Mouse (Mus musculus) midbrain, embryonic 12.5 days (tissue): Measurements from ENCODE around the gene Hist1h2bg. TPM values are rescaled to one million over a fixed set of nuclear protein-coding genes. Genes with fewer than 3 reads are reported as not detected.

ENCODE experiments used
- ATAC-seq: fragments of 200-750 bp; cut with Nextera tagmentation; 2 replicates; pipeline ENCODE4 v1.8.0; 2017; ENCODE audit warnings: low read depth, moderate TSS enrichment, moderate library complexity; ENCODE audit not compliant: low FRiP score
- H3K27ac ChIP-seq: fragments of 300-500 bp; sonication (generic); replicated peaks from 2 replicates; pipeline ENCODE4 v1.5.1; 2016; ENCODE audit warnings: mild to moderate bottlenecking
- H3K27me3 ChIP-seq: fragments of 300-500 bp; sonication (generic); 2 replicates; pipeline ENCODE4 v1.6.1; 2016; ENCODE audit warnings: mild to moderate bottlenecking
- H3K36me3 ChIP-seq: fragments of 300-500 bp; sonication (generic); 2 replicates; pipeline ENCODE4 v1.6.1; 2016
- H3K4me1 ChIP-seq: fragments of 300-500 bp; sonication (generic); 2 replicates; pipeline ENCODE4 v1.6.1; 2016
- H3K4me2 ChIP-seq: fragments of 300-500 bp; sonication (generic); replicated peaks from 2 replicates; pipeline ENCODE4 v1.6.1; 2016; ENCODE audit warnings: mild to moderate bottlenecking, moderate library complexity
- H3K4me3 ChIP-seq: fragments of 300-500 bp; sonication (generic); 2 replicates; pipeline ENCODE4 v1.5.1; 2016; ENCODE audit warnings: mild to moderate bottlenecking
- H3K9ac ChIP-seq: fragments of 300-500 bp; sonication (generic); replicated peaks from 2 replicates; pipeline ENCODE4 v1.6.1; 2016; ENCODE audit warnings: mild to moderate bottlenecking, moderate library complexity
- H3K9me3 ChIP-seq: fragments of 300-500 bp; sonication (generic); 2 replicates; pipeline ENCODE4 v1.6.1; 2016; ENCODE audit warnings: mild to moderate bottlenecking
- WGBS: fragments of 180-500 bp; shearing (Covaris S2); methylation state at CpG from one replicate; pipeline ENCODE4 v1.1.7; 2016; 5-methylcytosine and 5-hydroxymethylcytosine counted together
- polyA plus RNA-seq: library from polyadenylated mRNA; unstranded; fragments of >200 nt; fragmentation: Nextera tagmentation; extraction: Ambion mirVana; gene quantifications from 2 replicates; pipeline ENCODE4 v1.2.1, GENCODE M21; 2016

Hist1h2bg gene
- polyA plus RNA-seq, 1 experiment from 2014 or later: 13.0 TPM

DNA sequence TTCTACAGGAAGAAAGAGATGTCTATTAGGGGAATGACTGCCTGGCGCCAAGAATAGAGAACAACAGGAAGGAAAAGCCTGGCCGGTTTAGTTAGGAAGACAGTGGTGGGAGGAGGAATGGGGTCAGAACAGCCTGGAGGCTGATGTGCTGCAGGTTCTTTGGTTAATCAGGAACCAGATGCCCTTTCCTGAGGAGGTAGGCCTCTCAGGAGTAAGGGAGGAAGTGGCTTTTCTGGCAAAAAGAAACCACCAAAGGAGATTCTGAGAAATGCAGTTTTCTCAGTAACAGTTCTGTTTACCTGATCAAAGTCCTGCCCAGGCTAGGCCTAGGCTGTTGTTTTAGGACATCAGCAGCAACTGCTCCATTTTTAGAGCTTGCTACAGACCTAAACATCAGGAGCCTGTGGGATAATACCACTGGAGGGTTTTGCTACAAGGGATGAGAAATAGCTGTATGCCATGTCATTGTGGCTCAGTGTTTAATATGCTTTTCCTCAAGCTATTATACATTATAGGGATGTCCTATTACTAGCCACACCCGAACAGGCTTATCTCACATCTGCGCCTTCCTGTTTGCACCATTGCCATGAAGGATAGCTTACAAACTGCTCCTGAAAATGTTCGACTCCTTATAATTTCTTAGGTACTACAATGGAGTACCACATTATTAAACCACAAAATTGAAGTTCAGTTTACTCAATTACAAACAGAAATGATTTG, 22.0 kb downstream of the Hist1h2bg start:
- no peaks in the 10 kb centered on the region for H3K9me3 ChIP-seq

DNA sequence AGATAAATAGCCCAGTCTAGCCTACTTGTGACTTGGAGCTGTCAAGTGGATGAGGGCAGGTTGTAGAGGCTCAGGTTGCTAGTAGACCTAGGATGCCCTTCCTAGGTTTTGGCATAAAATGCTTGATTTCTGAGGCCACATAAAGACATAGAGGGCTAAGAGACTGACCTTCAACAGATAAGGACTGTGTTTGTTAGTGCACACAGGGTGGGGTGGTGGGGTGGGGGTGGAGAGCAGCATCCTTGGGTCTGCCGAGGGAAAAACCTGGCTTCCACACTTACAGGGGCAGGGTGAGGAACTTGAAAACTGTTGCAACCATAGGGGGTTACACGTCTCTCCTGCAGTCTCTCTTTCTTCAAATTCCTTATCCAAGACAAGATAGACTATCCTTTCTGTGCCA, 24.0 kb downstream of the Hist1h2bg start:
- H3K9ac ChIP-seq: no peak overlapping the region
- H3K9me3 ChIP-seq: no peaks in the 10 kb centered on the region
- no peak overlapping the region for H3K4me2 ChIP-seq
- no peaks in the 10 kb centered on the region for H3K27me3 ChIP-seq
- H3K27ac ChIP-seq: no peak overlapping the region
- WGBS: 79% methylated on average over 2 of the region's 2 CpGs
- no peak for ATAC-seq
- no peak overlapping the region for H3K4me3 ChIP-seq
- H3K36me3 ChIP-seq: no peaks in the 10 kb centered on the region
- no peaks in the 10 kb centered on the region for H3K4me1 ChIP-seq

More for the DNA sequence above, 22.0 kb downstream of the Hist1h2bg start:
- no peak for ATAC-seq
- WGBS: 87% methylated on average over 5 of the region's 5 CpGs
- Histone ChIP-seq H3K27me3 (no peaks in the 10 kb centered on the region), H3K9ac (no peak overlapping the region), H3K4me2 (no peak overlapping the region), H3K36me3 (no peaks in the 10 kb centered on the region), H3K4me3 (no peak overlapping the region), H3K27ac (no peak overlapping the region), H3K4me1 (no peaks in the 10 kb centered on the region)

DNA sequence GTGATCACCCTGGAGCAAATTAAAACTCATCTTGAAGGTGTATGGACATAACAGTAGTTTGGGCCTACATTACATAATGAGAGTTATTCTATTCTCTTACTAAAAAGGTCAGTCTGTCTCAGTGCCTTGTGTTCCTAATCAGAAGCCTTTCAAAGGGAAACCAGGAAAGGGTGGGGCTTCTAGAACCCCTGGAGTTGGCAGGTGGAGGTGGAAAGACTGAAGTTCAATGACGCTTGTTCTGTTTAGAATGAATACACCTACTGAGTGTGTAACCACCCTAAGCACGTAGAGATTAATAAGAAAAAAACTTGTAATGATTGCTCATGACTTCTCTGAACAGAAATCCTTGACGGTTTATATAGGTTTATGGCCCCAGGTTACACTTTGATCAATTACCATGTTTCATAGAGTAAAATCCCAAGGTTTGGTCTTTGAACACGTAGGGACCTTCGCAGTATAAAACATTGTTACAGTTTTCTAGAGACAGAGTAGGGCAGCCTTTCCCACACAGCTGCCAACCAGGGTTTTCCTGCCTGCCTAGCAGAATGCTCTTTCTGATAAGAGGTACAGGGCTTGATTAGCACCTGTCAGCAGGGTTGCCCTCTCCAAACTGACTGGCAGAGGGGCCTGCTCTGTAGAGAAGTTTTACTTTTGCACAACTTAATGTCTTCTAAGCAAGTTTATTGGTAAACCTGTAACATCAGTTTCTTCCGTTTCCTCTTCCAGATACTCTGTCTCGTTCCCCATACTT, 24.6 kb downstream of the Hist1h2bg start:
- Histone ChIP-seq H3K36me3 (no peaks in the 10 kb centered on the region), H3K9me3 (no peaks in the 10 kb centered on the region), H3K4me3 (no peak overlapping the region), H3K27ac (no peak overlapping the region), H3K4me1 (no peaks in the 10 kb centered on the region), H3K9ac (no peak overlapping the region), H3K27me3 (no peaks in the 10 kb centered on the region), H3K4me2 (no peak overlapping the region)
- ATAC-seq: no peak
- WGBS: 87% methylated on average over 7 of the region's 7 CpGs

DNA sequence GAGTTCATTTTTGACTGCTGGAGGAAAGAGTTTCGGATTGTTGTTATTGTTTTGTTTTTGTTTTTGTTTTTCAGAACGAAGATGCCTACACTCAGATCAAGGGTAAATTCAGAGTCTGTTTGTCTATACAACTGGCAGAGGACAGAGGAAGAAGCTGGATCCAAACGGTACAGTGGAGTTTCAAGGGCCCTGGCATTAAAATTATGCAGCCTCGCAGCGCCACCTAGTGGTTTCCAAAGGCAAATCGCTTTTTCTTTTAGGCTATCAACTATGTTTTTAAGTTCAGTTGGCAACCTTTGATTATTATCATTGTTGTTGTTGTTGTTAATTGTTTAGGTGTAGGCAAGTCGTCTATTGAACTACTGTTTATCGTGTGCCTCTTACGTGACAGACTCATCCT, 26.8 kb downstream of the Hist1h2bg start:
- Histone ChIP-seq H3K27ac (no peak overlapping the region), H3K4me3 (no peak overlapping the region), H3K4me2 (no peak overlapping the region), H3K27me3 (no peaks in the 10 kb centered on the region), H3K9ac (no peak overlapping the region; the same call in 1 of the 2 replicates), H3K9me3 (no peaks in the 10 kb centered on the region), H3K4me1 (no peaks in the 10 kb centered on the region), H3K36me3 (no peaks in the 10 kb centered on the region)
- ATAC-seq: no peak
- 8% methylated on average over 9 of the region's 9 CpGs for WGBS

DNA sequence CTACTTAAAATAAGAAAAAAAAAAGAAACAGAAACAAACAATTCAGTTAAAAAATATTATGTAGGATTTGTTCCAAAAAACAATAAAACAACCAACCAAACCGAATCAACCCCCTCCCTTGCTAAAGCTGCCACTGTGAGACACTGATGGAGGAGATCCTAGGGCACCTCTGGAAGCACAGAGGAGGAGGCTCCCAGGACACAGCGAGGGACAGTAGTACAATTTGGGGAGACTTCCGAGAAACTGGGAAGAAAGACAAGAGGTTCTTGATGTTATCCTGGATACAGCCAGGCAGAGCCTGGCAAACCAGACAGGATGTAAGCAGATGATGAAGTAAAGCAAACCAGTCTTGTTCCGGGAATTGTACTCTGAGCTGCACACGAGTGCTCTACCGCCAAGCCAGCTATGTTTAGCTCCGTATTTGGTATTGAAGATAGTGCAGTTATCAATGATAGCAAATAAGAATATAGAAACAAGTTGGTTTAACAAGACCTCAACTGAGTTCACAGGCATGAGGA, 32.0 kb downstream of the Hist1h2bg start:
- Histone ChIP-seq H3K9ac (no peak overlapping the region), H3K27me3 (no peaks in the 10 kb centered on the region), H3K9me3 (no peaks in the 10 kb centered on the region), H3K4me3 (no peak overlapping the region), H3K4me1 (no peaks in the 10 kb centered on the region), H3K4me2 (no peak overlapping the region), H3K27ac (no peak overlapping the region), H3K36me3 (no peaks in the 10 kb centered on the region)
- WGBS: 83% methylated on average over 7 of the region's 7 CpGs
- ATAC-seq: no peak

DNA sequence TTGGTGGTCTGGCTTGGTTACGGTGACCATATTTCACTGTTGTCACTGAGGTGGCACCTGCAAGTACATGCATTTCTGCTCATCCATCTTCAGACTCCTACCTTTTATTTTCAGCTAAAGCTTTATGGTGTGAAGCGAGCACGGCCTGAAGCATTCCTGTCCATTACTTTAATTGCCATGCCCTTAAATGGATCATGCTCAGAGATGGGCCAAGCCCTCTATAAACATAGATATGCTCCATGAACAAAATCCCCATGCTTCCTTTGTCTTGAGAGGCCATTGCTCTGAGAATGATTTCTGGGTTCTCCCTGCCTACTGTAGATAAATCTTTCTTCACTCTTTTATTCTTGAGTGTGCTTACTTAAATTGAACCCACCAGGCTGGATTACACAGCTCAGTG, 33.3 kb downstream of the Hist1h2bg start:
- Histone ChIP-seq H3K27me3 (no peaks in the 10 kb centered on the region), H3K27ac (no peak overlapping the region), H3K36me3 (no peaks in the 10 kb centered on the region), H3K4me3 (no peak overlapping the region), H3K9ac (no peak overlapping the region), H3K4me1 (no peaks in the 10 kb centered on the region), H3K4me2 (no peak overlapping the region), H3K9me3 (no peaks in the 10 kb centered on the region)
- 98% methylated on average over 3 of the region's 3 CpGs for WGBS
- ATAC-seq: no peak

DNA sequence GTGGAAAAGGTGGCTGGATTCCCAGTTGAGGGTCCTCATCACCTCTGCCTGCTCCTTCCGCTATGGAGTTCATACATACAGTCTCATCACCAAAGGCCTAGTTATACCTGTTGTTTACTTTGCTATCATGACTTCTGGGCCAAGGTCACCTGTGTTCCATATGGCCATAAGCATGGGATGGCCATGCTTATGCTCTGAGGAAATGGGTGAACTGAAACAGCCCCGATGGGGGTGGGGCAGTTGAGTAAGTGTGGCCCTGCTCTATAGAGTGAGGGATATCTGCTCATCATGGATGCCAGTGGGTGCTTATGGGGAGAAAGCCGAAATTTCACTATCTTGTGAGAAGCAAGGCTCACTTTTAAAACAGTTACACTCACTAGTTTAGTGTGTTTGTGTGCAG, 33.9 kb downstream of the Hist1h2bg start:
- H3K27ac ChIP-seq: no peak overlapping the region
- H3K9ac ChIP-seq: no peak overlapping the region
- no peak overlapping the region for H3K4me2 ChIP-seq
- H3K4me1 ChIP-seq: no peaks in the 10 kb centered on the region
- H3K4me3 ChIP-seq: no peak overlapping the region
- no peaks in the 10 kb centered on the region for H3K36me3 ChIP-seq
- H3K27me3 ChIP-seq: no peaks in the 10 kb centered on the region
- 91% methylated on average over 3 of the region's 3 CpGs for WGBS
- no peaks in the 10 kb centered on the region for H3K9me3 ChIP-seq
- no peak for ATAC-seq

DNA sequence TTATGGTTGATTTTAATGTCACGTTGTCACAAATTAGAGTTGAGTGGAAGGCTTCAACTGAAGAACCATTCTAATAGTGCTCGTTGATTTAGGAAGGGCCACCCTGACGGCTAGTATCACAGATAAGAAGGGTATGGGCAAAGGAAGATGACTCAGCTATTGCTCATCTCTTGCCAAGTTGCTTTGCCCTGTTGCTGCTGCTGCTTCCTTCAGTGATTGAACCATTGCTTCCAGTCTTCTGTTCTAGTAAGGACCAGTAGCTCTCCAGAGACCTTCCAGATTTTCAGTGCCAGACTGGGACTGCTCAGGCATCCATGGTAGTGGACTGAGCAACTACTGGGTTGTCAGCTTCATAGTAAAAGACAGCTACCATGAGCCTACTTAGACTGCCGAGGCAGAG, 38.0 kb downstream of the Hist1h2bg start:
- Histone ChIP-seq H3K27ac (no peak overlapping the region), H3K4me2 (no peak overlapping the region), H3K4me1 (no peaks in the 10 kb centered on the region), H3K9me3 (no peaks in the 10 kb centered on the region), H3K36me3 (no peaks in the 10 kb centered on the region), H3K4me3 (no peak overlapping the region), H3K9ac (no peak overlapping the region), H3K27me3 (no peaks in the 10 kb centered on the region)
- 89% methylated on average over 4 of the region's 4 CpGs for WGBS
- no peak for ATAC-seq

DNA sequence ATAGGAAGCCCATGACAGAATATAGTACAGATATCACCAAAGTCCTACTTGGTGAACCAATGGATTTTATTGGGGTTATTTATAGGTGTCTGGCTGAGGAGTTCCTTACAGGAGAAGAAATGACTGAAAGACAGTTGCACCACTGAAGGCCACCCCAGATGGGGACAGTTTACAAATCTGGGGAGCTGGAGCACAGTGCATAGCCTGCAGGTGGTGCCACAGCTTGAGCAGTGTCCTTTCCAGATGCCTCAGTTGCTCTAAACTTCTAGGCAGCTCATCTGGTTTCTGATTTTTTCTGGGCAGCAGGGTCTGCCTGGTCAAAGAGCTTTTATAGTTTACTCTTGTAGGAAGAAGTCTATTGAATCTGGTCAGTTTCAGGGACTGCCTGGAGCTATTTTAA, 38.6 kb downstream of the Hist1h2bg start:
- Histone ChIP-seq H3K9ac (no peak overlapping the region), H3K4me1 (no peaks in the 10 kb centered on the region), H3K4me2 (no peak overlapping the region), H3K27ac (no peak overlapping the region), H3K27me3 (no peaks in the 10 kb centered on the region), H3K9me3 (no peaks in the 10 kb centered on the region), H3K36me3 (no peaks in the 10 kb centered on the region), H3K4me3 (no peak overlapping the region)
- no peak for ATAC-seq

DNA sequence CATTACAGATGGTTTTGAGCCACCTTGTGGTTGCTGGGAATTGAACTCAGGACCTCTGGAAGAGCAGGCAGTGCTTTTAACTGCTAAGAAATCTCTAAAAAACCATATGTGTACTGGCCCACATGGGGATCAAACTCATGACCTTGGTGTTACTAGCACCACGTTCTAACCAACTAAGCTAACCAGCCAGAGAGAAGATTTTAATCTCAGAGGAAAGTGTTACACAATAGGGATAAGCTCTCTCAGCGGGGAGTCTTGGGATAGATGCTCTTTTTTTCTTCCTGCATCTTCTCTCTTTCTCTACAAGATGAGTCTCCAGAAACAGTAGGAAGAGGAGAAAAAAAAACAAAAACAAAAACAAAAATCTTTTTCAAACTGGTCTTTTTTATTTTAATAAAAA, 39.2 kb downstream of the Hist1h2bg start:
- no peak overlapping the region for H3K27ac ChIP-seq
- WGBS: 59% methylated on average over 2 of the region's 2 CpGs
- H3K4me3 ChIP-seq: no peak overlapping the region
- no peaks in the 10 kb centered on the region for H3K9me3 ChIP-seq
- H3K9ac ChIP-seq: no peak overlapping the region
- no peaks in the 10 kb centered on the region for H3K27me3 ChIP-seq
- ATAC-seq: no peak
- H3K36me3 ChIP-seq: no peaks in the 10 kb centered on the region
- H3K4me1 ChIP-seq: no peaks in the 10 kb centered on the region
- H3K4me2 ChIP-seq: no peak overlapping the region

DNA sequence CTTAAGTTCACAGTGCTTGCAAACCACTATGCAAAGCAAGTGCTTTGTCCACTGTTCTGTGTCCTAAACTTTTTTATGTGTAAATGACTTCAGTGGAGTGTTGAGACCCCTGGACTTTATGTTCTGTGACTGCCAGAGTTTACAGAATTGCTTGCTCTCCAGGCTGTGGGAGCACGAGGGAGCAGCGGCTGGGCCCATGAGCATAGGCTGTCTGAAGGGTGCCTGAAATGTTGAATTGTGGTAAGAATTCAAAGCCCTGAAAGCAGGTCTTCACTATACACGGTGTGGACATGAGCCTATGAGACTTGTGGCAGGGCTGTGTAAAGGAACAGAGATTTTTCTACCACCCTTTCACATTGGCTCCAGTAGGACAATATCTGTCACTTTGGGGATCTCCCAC, 40.4 kb downstream of the Hist1h2bg start:
- H3K27ac ChIP-seq: no peak overlapping the region
- no peak overlapping the region for H3K4me3 ChIP-seq
- no peak overlapping the region for H3K4me2 ChIP-seq
- H3K4me1 ChIP-seq: no peaks in the 10 kb centered on the region
- 83% methylated on average over 3 of the region's 3 CpGs for WGBS
- ATAC-seq: no peak
- no peaks in the 10 kb centered on the region for H3K9me3 ChIP-seq
- H3K27me3 ChIP-seq: no peaks in the 10 kb centered on the region
- no peaks in the 10 kb centered on the region for H3K36me3 ChIP-seq
- no peak overlapping the region for H3K9ac ChIP-seq

DNA sequence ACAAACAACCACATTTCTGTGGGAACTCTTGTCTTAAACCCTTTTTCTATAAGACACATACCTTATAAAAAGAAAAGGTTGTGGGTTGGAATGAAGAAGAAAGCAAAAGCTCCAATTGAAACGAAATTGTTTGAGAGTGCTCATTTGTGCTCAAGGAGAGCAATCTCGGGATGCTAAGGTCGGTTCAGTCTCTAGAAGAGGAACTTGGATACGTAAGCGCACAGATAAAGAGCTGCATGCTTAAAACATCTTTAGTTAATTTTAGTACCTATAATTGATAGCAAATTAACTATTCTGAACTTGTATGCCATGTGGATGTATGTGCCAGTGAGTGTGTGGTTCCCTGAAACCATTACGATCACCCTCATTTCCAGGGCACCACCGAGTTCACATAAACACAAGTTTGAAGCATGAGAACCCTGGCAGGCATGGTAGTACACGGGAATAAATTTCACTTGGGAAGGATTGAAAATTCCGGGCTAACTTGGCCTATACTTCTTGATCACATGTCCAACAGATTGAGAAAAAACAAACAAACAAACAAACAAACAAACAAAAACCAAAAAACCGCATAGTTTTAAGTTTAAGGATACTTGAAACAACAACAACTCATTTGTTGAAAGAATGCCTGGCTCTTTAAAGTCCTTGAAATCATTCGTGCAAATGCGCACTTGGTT, 49.0 kb downstream of the Hist1h2bg start:
- peaks cover 15% of the 10 kb centered on the region for H3K4me1 ChIP-seq
- WGBS: 59% methylated on average over 12 of the region's 12 CpGs

More for the DNA sequence above, 49.0 kb downstream of the Hist1h2bg start:
- no peak for ATAC-seq
- no peaks in the 10 kb centered on the region for H3K36me3 ChIP-seq
- peaks cover 2% of the 10 kb centered on the region; the same call in 1 of the 2 replicates for H3K27me3 ChIP-seq
- H3K27ac ChIP-seq: peak overlapping the region; percentile 97
- peak overlapping the region; percentile 68 for H3K9ac ChIP-seq
- H3K4me2 ChIP-seq: peak overlapping the region; percentile 93
- no peaks in the 10 kb centered on the region for H3K9me3 ChIP-seq
- peak overlapping the region; percentile 65 for H3K4me3 ChIP-seq
